Mouse (Mus musculus): ENCODE results near the gene Numbl. TPM values are rescaled to one million over a fixed set of nuclear protein-coding genes. Genes with fewer than 3 reads are reported as not detected.

Gene Numbl
- polyA plus RNA-seq, 1 experiment from 2014 or later: 1.1 TPM

GRCm38 (mm10) chr7:27326101-27326880 is 68.1 kb downstream of the Numbl start:
- no peak overlapping the region for H3K4me3 ChIP-seq (ENCODE audit: low read depth, low read length)
- 41% methylated on average over 34 of the region's 34 CpGs for whole genome bisulfite sequencing (ENCODE audit: insufficient replicate concordance)
- no peak overlapping the region for H3K27ac ChIP-seq (ENCODE audit: low read depth)
- no peaks in the 10 kb centered on the region for H3K36me3 ChIP-seq (replicated peaks; ENCODE audit: insufficient read depth, low read length)
- no peak overlapping the region for H3K9ac ChIP-seq (replicated peaks)
- no peak for ATAC-seq
- peak overlapping the region; percentile 56; the same call in 1 of the 2 replicates for H3K4me2 ChIP-seq (ENCODE audit: low read depth, low read length)
- peaks cover 21% of the 10 kb centered on the region for H3K4me1 ChIP-seq (ENCODE audit: insufficient read depth)
- H3K9me3 ChIP-seq (ENCODE audit: low read length): no peaks in the 10 kb centered on the region
- DNase-seq: no peak
- no peak for TF ChIP-seq EP300 (IDR thresholded peaks at IDR 0.05; ENCODE audit: low read depth)
- TF ChIP-seq CTCF (IDR thresholded peaks at IDR 0.05; ENCODE audit: low read depth): no peak
- H3K27me3 ChIP-seq (ENCODE audit: insufficient read depth, low read length): peaks cover 67% of the 10 kb centered on the region

- H3K9me3 ChIP-seq (ENCODE audit: low read length): no peaks in the 10 kb centered on the region
- no peak overlapping the region for H3K4me2 ChIP-seq (ENCODE audit: low read depth, low read length)
- WGBS (ENCODE audit: insufficient replicate concordance): 75% methylated on average over 8 of the region's 8 CpGs
- no peak overlapping the region for H3K4me3 ChIP-seq (ENCODE audit: low read depth, low read length)
- H3K27ac ChIP-seq (ENCODE audit: low read depth): no peak overlapping the region
- H3K36me3 ChIP-seq (replicated peaks; ENCODE audit: insufficient read depth, low read length): no peaks in the 10 kb centered on the region
- ATAC-seq: no peak
- H3K9ac ChIP-seq (replicated peaks): no peak overlapping the region
- TF ChIP-seq CTCF (IDR thresholded peaks at IDR 0.05; ENCODE audit: low read depth) (no peak), EP300 (IDR thresholded peaks at IDR 0.05; ENCODE audit: low read depth) (no peak)
- DNase-seq: no peak
- H3K27me3 ChIP-seq (ENCODE audit: insufficient read depth, low read length): peaks cover 79% of the 10 kb centered on the region
- peaks cover 21% of the 10 kb centered on the region for H3K4me1 ChIP-seq (ENCODE audit: insufficient read depth)
Measured at GRCm38 (mm10) chr7:27327500-27327899, 69.3 kb downstream of the Numbl start.

GRCm38 (mm10) chr7:27328161-27328560 is 69.9 kb downstream of the Numbl start:
- WGBS (ENCODE audit: insufficient replicate concordance): 68% methylated on average over 11 of the region's 11 CpGs
- ATAC-seq (no peak), DNase-seq (no peak)
- Histone ChIP-seq H3K9ac (replicated peaks) (no peak overlapping the region), H3K27ac (ENCODE audit: low read depth) (no peak overlapping the region), H3K4me1 (ENCODE audit: insufficient read depth) (peaks cover 21% of the 10 kb centered on the region), H3K4me2 (ENCODE audit: low read depth, low read length) (no peak overlapping the region), H3K36me3 (replicated peaks; ENCODE audit: insufficient read depth, low read length) (no peaks in the 10 kb centered on the region), H3K27me3 (ENCODE audit: insufficient read depth, low read length) (peaks cover 86% of the 10 kb centered on the region), H3K4me3 (ENCODE audit: low read depth, low read length) (no peak overlapping the region), H3K9me3 (ENCODE audit: low read length) (no peaks in the 10 kb centered on the region)
- TF ChIP-seq CTCF (IDR thresholded peaks at IDR 0.05; ENCODE audit: low read depth) (no peak), EP300 (IDR thresholded peaks at IDR 0.05; ENCODE audit: low read depth) (no peak)

DNA sequence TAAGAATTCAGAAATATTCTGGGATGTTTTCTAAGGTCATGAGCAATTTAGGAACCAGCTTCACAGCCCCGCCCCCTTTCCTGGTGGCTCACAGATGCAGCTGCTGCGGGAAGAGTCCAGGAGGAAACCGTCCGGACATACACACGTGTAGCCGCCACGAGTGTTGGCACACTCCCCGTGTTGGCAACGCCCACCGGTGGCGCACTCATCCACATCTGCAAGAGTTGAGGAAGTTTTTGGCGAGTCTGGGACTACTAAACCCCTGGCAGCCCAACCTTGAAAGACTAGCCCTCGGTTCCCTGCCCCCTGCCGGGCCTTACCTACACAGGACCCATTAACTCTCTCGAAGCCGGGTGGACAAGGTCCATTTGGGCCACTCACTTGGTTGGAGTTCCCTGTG is 70.4 kb downstream of the Numbl start:
- DNase-seq: no peak
- no peak overlapping the region for H3K27ac ChIP-seq (ENCODE audit: low read depth)
- no peak overlapping the region for H3K9ac ChIP-seq (replicated peaks)
- H3K4me3 ChIP-seq (ENCODE audit: low read depth, low read length): no peak overlapping the region
- H3K36me3 ChIP-seq (replicated peaks; ENCODE audit: insufficient read depth, low read length): no peaks in the 10 kb centered on the region
- H3K9me3 ChIP-seq (ENCODE audit: low read length): no peaks in the 10 kb centered on the region
- no peak for TF ChIP-seq CTCF (IDR thresholded peaks at IDR 0.05; ENCODE audit: low read depth)
- no peak for TF ChIP-seq EP300 (IDR thresholded peaks at IDR 0.05; ENCODE audit: low read depth)
- WGBS (ENCODE audit: insufficient replicate concordance): 47% methylated on average over 16 of the region's 16 CpGs
- peaks cover 21% of the 10 kb centered on the region for H3K4me1 ChIP-seq (ENCODE audit: insufficient read depth)
- peaks cover 89% of the 10 kb centered on the region for H3K27me3 ChIP-seq (ENCODE audit: insufficient read depth, low read length)
- ATAC-seq: no peak
- H3K4me2 ChIP-seq (ENCODE audit: low read depth, low read length): no peak overlapping the region

GRCm38 (mm10) chr7:27329326-27329947 is 71.2 kb downstream of the Numbl start:
- no peak overlapping the region for H3K9ac ChIP-seq (replicated peaks)

DNA sequence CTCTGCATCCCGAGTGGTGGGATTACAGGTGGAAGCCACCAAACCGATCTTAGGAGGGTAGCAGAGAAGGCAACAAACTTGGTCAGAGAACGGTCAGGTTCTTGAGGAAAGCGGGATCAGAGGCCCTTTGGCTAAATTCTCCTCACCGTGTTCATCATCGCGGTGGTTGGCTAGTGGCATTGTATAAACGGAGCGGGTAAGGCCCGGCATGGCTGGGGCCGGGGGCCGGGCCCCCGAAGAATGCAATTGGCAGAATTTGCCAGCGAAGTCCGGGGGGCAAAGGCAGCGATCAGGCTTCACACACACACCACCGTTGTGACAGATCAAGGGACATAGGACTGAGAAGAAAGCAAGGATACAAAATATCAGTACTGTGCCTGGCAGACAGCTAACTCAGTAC is 71.7 kb downstream of the Numbl start:
- no peaks in the 10 kb centered on the region for H3K36me3 ChIP-seq (replicated peaks; ENCODE audit: insufficient read depth, low read length)
- no peaks in the 10 kb centered on the region for H3K9me3 ChIP-seq (ENCODE audit: low read length)
- H3K4me2 ChIP-seq (ENCODE audit: low read depth, low read length): peak overlapping the region; percentile 71
- H3K4me1 ChIP-seq (ENCODE audit: insufficient read depth): peaks cover 21% of the 10 kb centered on the region
- ATAC-seq (no peak), DNase-seq (no peak)
- H3K9ac ChIP-seq (replicated peaks): no peak overlapping the region
- TF ChIP-seq CTCF (IDR thresholded peaks at IDR 0.05; ENCODE audit: low read depth): no peak
- TF ChIP-seq EP300 (IDR thresholded peaks at IDR 0.05; ENCODE audit: low read depth): no peak
- peak overlapping the region; percentile 43; the same call in 1 of the 2 replicates for H3K4me3 ChIP-seq (ENCODE audit: low read depth, low read length)
- no peak overlapping the region for H3K27ac ChIP-seq (ENCODE audit: low read depth)
- 21% methylated on average over 17 of the region's 17 CpGs for WGBS (ENCODE audit: insufficient replicate concordance)
- H3K27me3 ChIP-seq (ENCODE audit: insufficient read depth, low read length): peaks cover 95% of the 10 kb centered on the region

More at GRCm38 (mm10) chr7:27329326-27329947, 71.2 kb downstream of the Numbl start:
- Histone ChIP-seq H3K4me3 (ENCODE audit: low read depth, low read length) (peak overlapping the region; percentile 8; the same call in 1 of the 2 replicates), H3K36me3 (replicated peaks; ENCODE audit: insufficient read depth, low read length) (no peaks in the 10 kb centered on the region), H3K4me1 (ENCODE audit: insufficient read depth) (peaks cover 21% of the 10 kb centered on the region), H3K27ac (ENCODE audit: low read depth) (no peak overlapping the region), H3K4me2 (ENCODE audit: low read depth, low read length) (peak overlapping the region; percentile 35), H3K27me3 (ENCODE audit: insufficient read depth, low read length) (peaks cover 95% of the 10 kb centered on the region), H3K9me3 (ENCODE audit: low read length) (no peaks in the 10 kb centered on the region)
- DNase-seq (peak; percentile 87), ATAC-seq (peak; percentile 29)
- 3% methylated on average over 45 of the region's 45 CpGs for WGBS (ENCODE audit: insufficient replicate concordance)
- TF ChIP-seq EP300 (IDR thresholded peaks at IDR 0.05; ENCODE audit: low read depth) (no peak), CTCF (IDR thresholded peaks at IDR 0.05; ENCODE audit: low read depth) (peak; percentile 79)
